Mouse (Mus musculus) cerebellum, postnatal 14 days (tissue): ENCODE results near the gene Gimap1.

Experiments
- DNase-seq, 2 experiments: peaks; one replicate each; pipeline ENCODE4 v3.0.0; 2021; ENCODE audit warnings: mixed read lengths in 2 of 2

The Gimap1 gene

GRCm38 (mm10) chr6:48740501-48741169 lies 1.8 kb downstream of the Gimap1 start:
- DNase-seq = no peak

GRCm38 (mm10) chr6:48741273-48741672 lies 2.4 kb downstream of the Gimap1 start:
- DNase-seq = no peak

- DNase-seq = no peak
Measured at GRCm38 (mm10) chr6:48741711-48742206, 2.9 kb downstream of the Gimap1 start.

- DNase-seq = peak; percentile 17 to 18
Measured at GRCm38 (mm10) chr6:48742422-48743351, 3.8 kb downstream of the Gimap1 start.

GRCm38 (mm10) chr6:48745490-48745889 lies 6.6 kb downstream of the Gimap1 start:
- no peak for DNase-seq

GRCm38 (mm10) chr6:48745959-48746889 lies 7.4 kb downstream of the Gimap1 start, which contains the start of gene Gimap5:
Gimap5 (plus strand) TSS chr6:48746197.
- DNase-seq = peak; percentile 37 to 48

- no peak for DNase-seq
Measured at GRCm38 (mm10) chr6:48747091-48747966, 8.5 kb downstream of the Gimap1 start.

GRCm38 (mm10) chr6:48763567-48764270 lies 24.9 kb downstream of the Gimap1 start:
- no peak for DNase-seq

GRCm38 (mm10) chr6:48764496-48764895 lies 25.6 kb downstream of the Gimap1 start:
- no peak for DNase-seq

- DNase-seq = no peak
Measured at GRCm38 (mm10) chr6:48768178-48768869, 29.5 kb downstream of the Gimap1 start.

GRCm38 (mm10) chr6:48768933-48769332 lies 30.1 kb downstream of the Gimap1 start:
- no peak for DNase-seq

GRCm38 (mm10) chr6:48770696-48771095 lies 31.8 kb downstream of the Gimap1 start, which contains the start of gene Gimap3:
Gimap3 (minus strand) TSS chr6:48770851.
- DNase-seq = no peak

- DNase-seq = peak; percentile 86 to 91
Measured at GRCm38 (mm10) chr6:48772030-48772429, 33.2 kb downstream of the Gimap1 start.

- no peak for DNase-seq
Measured at GRCm38 (mm10) chr6:48784406-48784805, 45.6 kb downstream of the Gimap1 start.

GRCm38 (mm10) chr6:48785189-48785588 lies 46.3 kb downstream of the Gimap1 start:
- DNase-seq = no peak

- no peak for DNase-seq
Measured at GRCm38 (mm10) chr6:48785601-48786000, 46.7 kb downstream of the Gimap1 start.

GRCm38 (mm10) chr6:48787867-48788266 lies 49.0 kb downstream of the Gimap1 start:
- no peak for DNase-seq
